Comparison of ENCODE assay signal across 8 mouse cellular contexts in the genomic region with DNA sequence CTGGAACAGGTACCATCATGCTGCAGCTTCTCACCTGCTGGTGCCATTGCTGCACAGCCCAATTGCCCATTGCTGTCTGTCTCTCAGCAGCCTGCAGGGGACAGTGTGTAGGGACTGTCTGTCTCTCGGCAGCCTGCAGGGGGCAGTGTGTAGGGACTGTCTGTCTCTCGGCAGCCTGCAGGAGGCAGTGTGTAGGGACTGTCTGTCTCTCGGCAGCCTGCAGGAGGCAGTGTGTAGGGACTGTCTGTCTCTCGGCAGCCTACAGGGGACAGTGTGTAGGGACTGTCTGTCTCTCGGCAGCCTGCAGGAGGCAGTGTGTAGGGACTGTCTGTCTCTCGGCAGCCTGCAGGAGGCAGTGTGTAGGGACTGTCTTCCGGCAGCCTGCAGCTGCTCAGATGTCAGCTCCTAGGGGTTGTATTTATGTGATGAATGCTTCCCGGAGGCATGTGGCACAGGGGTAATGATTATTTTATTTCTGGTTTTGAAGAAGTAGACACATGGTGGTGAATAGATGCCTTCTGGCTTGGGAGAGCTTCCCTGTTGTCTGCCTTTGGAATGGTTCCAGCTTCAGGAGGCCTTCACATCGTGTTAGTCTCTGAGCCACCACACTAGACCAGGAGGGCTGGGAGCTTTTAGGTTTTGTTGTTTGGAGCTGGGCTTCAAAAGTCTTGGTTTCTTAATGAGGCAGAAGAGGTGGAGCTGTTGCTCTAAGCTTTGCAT.
A peak's percentile ranks its signal among the peaks of the same experiment; 100 is the strongest.
DNase-seq lines count a peak whose midpoint lies in the region; ATAC-seq and TF ChIP-seq lines count a peak whose summit lies in the region.
"Had no signal": no experiment of that assay in that cellular context is flagged by ENCODE, and none has a peak within 500 bp of the region (broad histone marks: within the 10 kb centered on the region; RNA-seq: fewer than 3 reads in every experiment).

No protein-coding gene starts in this region.

- H3K36me3 ChIP-seq in kidney, adult 2 months (ENCODE audit: control insufficient read depth, insufficient read depth, low read length) = no peaks in the 10 kb centered on the region
- no peaks in the 10 kb centered on the region for H3K36me3 ChIP-seq in kidney, embryonic 14.5 days (ENCODE audit: control insufficient read depth, insufficient read depth, low read length)
- H3K36me3 ChIP-seq in C2C12 (ENCODE audit: control insufficient read depth, insufficient read depth) (no peaks in the 10 kb centered on the region), ES-Bruce4 (ENCODE audit: control insufficient read depth, insufficient read depth, low read length, poor library complexity, severe bottlenecking) (no peaks in the 10 kb centered on the region)

- H3K4me3 ChIP-seq in kidney, adult 2 months (ENCODE audit: insufficient read depth, low read depth, low read length) = no peak overlapping the region
- no peak overlapping the region for H3K4me3 ChIP-seq in kidney, embryonic 14.5 days (ENCODE audit: low read length)
- H3K4me3 ChIP-seq in C2C12 (ENCODE audit: insufficient read depth, poor library complexity, severe bottlenecking) (no peak overlapping the region), ES-Bruce4 (ENCODE audit: low read depth, low read length) (no peak overlapping the region)
- H3K4me3 ChIP-seq: megakaryocyte, embryonic 14.5 days had no signal

- no peak for ATAC-seq in kidney, embryonic 14.5 days (ENCODE audit: low FRiP score, low TSS enrichment)
- 0 out of 2 replicates have a peak, but pooled peaks have one; percentile 13 for ATAC-seq in common myeloid progenitor, adult 5-6 weeks (replicated peaks; ENCODE audit: low read depth, poor library complexity, severe bottlenecking)
- no peak for ATAC-seq in megakaryocyte, adult 5-6 weeks (ENCODE audit: poor library complexity, severe bottlenecking)

- no peaks in the 10 kb centered on the region for H3K27me3 ChIP-seq in kidney, adult 2 months (replicated peaks; ENCODE audit: control insufficient read depth, insufficient read depth, low read length)
- H3K27me3 ChIP-seq in kidney, embryonic 14.5 days (ENCODE audit: control insufficient read depth, insufficient read depth, low read length) = no peaks in the 10 kb centered on the region
- H3K27me3 ChIP-seq in C2C12 (ENCODE audit: control insufficient read depth, insufficient read depth, insufficient read length) = no peaks in the 10 kb centered on the region
- H3K27me3 ChIP-seq in ES-Bruce4 (ENCODE audit: control insufficient read depth, insufficient read depth, low read length, poor library complexity, severe bottlenecking) = no peaks in the 10 kb centered on the region
- H3K27me3 ChIP-seq: megakaryocyte, embryonic 14.5 days had no signal

- TF ChIP-seq POLR2A in kidney, adult 2 months (IDR thresholded peaks at IDR 0.05; ENCODE audit: low read depth, low read length) = no peak
- no peak for TF ChIP-seq POLR2A in ES-Bruce4 (IDR thresholded peaks at IDR 0.05; ENCODE audit: insufficient read depth, low read length)

- 0 out of 2 replicates have a peak, but pooled peaks cover 4% of the 10 kb centered on the region for H3K4me1 ChIP-seq in kidney, adult 2 months (ENCODE audit: control insufficient read depth, insufficient read depth, low read length)
- H3K4me1 ChIP-seq in kidney, embryonic 14.5 days (ENCODE audit: control insufficient read depth, insufficient read depth, low read length) = no peaks in the 10 kb centered on the region
- no peaks in the 10 kb centered on the region for H3K4me1 ChIP-seq in ES-Bruce4 (ENCODE audit: control insufficient read depth, insufficient read depth, low read length)

- 73% methylated on average over 9 of the region's 9 CpGs for WGBS in kidney, adult 2 months
- WGBS in kidney, embryonic 14.5 days = 85% methylated on average over 9 of the region's 9 CpGs

- H3K79me3 ChIP-seq in C2C12 (ENCODE audit: low read depth) = no peaks in the 10 kb centered on the region

- H3K27ac ChIP-seq in kidney, adult 2 months (ENCODE audit: insufficient read depth, low read depth, low read length) = no peak overlapping the region
- H3K27ac ChIP-seq in kidney, embryonic 14.5 days (ENCODE audit: low read depth, low read length) = no peak overlapping the region
- H3K27ac ChIP-seq in ES-Bruce4 (ENCODE audit: insufficient read depth, low read length) = no peak overlapping the region

- no peak for TF ChIP-seq EP300 in ES-Bruce4 (IDR thresholded peaks at IDR 0.05; ENCODE audit: insufficient read depth, low read depth, low read length)

- TF ChIP-seq CTCF in kidney, adult 2 months (conservative IDR thresholded peaks at IDR 0.05; ENCODE audit: insufficient read depth, insufficient read length, low read depth, low read length) = peak; percentile 51
- peak; percentile 11 for TF ChIP-seq CTCF in C2C12 (IDR thresholded peaks at IDR 0.05; ENCODE audit: control insufficient read depth, insufficient read depth, insufficient read length)
- peak; percentile 53 for TF ChIP-seq CTCF in ES-Bruce4 (IDR thresholded peaks at IDR 0.05; ENCODE audit: low read depth, low read length)

- H3K9ac ChIP-seq in kidney, embryonic 14.5 days (ENCODE audit: low read depth, low read length) = no peak overlapping the region
- no peak overlapping the region for H3K9ac ChIP-seq in ES-Bruce4 (ENCODE audit: low read depth, poor library complexity, severe bottlenecking)

- intact Hi-C loops in left cerebral cortex, postnatal 10 days (cut with DNase I) = no loop called here

- no peak overlapping the region for H3ac ChIP-seq in C2C12 (ENCODE audit: control insufficient read depth, insufficient read length, low read depth)

- H3K4me2 ChIP-seq in kidney, embryonic 14.5 days (replicated peaks; ENCODE audit: low read depth, low read length) = no peak overlapping the region

- no peak for DNase-seq in kidney, adult 2 months
- DNase-seq in left cerebral cortex, postnatal 10 days (ENCODE audit: extremely low spot score in 1 of 2, low spot score in 2 of 2) = no peak

- H3K79me2 ChIP-seq in C2C12 (ENCODE audit: control insufficient read depth, insufficient read depth) = no peaks in the 10 kb centered on the region

- H3K9me3 ChIP-seq in kidney, embryonic 14.5 days (ENCODE audit: control insufficient read depth, low read length) = no peaks in the 10 kb centered on the region
- H3K9me3 ChIP-seq in ES-Bruce4 (replicated peaks; ENCODE audit: control insufficient read depth, insufficient read depth, low read length, poor library complexity, severe bottlenecking) = no peaks in the 10 kb centered on the region
- H3K9me3 ChIP-seq: megakaryocyte, embryonic 14.5 days had no signal

TF ChIP-seq in C2C12, 6 proteins besides CTCF, POLR2A, EP300 and RAD21:
- TF ChIP-seq CEBPB (IDR thresholded peaks at IDR 0.05; ENCODE audit: low read depth) = no peak
- TF ChIP-seq USF1 (IDR thresholded peaks at IDR 0.05; ENCODE audit: low read depth) = no peak
- no peak for TF ChIP-seq MYOD1 (IDR thresholded peaks at IDR 0.05; ENCODE audit: control insufficient read depth, insufficient read length, low read depth)
- no peak for TF ChIP-seq FOSL1 (IDR thresholded peaks at IDR 0.05; ENCODE audit: insufficient read depth, low read length, poor library complexity, severe bottlenecking)
- TF ChIP-seq MYOG (IDR thresholded peaks at IDR 0.05; ENCODE audit: control insufficient read depth, extremely low read depth, insufficient read length) = no peak
- TF ChIP-seq MAX (IDR thresholded peaks at IDR 0.05) = no peak
